Mouse (Mus musculus) megakaryocyte, embryonic 14.5 days (primary cell): ENCODE data around the gene Tlk2. TPM values are rescaled to one million over a fixed set of nuclear protein-coding genes. Genes with fewer than 3 reads are reported as not detected.

ENCODE experiments used
- H3K27me3 ChIP-seq: replicated peaks from 2 replicates; pipeline ENCODE3; 2012; ENCODE audit warnings: inconsistent platforms
- H3K36me3 ChIP-seq: replicated peaks from 2 replicates; pipeline ENCODE3; 2012; ENCODE audit warnings: low read length, inconsistent platforms, mixed read lengths
- H3K4me1 ChIP-seq: 2 replicates; pipeline ENCODE4 v1.6.1; 2012; ENCODE audit warnings: inconsistent platforms
- H3K4me3 ChIP-seq: replicated peaks from 2 replicates; pipeline ENCODE3; 2012; ENCODE audit warnings: moderate library complexity, mild to moderate bottlenecking, inconsistent platforms
- H3K9me3 ChIP-seq: 2 replicates; pipeline ENCODE4 v1.6.1; 2012; ENCODE audit warnings: inconsistent platforms
- FLI1 ChIP-seq: IDR thresholded peaks from 2 replicates; pipeline ENCODE4 v1.6.1; 2012; ENCODE audit warnings: low read length, inconsistent platforms, mixed read lengths
- GATA1 ChIP-seq: IDR thresholded peaks from 3 replicates; pipeline ENCODE4 v1.6.1; 2012; ENCODE audit warnings: mixed read lengths, low read length, inconsistent platforms, borderline replicate concordance
- polyA plus RNA-seq: library from polyadenylated mRNA; stranded (reverse); fragments of >175 nt; gene quantifications from 2 replicates; pipeline ENCODE4 v1.2.3, GENCODE M21; 2012; ENCODE audit warnings: low replicate concordance; ENCODE audit not compliant: insufficient read depth

Tlk2 gene
- polyA plus RNA-seq, 1 experiment = 4.4 TPM

DNA sequence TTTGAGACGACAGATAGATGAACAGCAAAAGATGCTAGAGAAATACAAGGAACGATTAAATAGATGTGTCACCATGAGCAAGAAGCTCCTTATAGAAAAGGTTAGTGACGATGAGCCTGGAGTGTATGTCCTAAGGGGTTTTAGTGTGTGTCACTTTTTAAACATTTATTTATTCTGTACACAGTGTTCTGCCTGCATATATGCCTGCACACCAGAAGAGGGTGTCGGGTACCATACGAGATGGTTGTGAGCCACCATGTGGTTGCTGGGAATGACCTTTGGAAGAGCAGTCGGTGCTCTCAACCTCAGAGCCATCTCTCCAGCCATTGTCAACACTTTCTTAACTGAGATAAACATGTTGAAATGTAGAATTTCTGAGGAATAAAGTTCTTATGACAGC lies 68.2 kb downstream of the Tlk2 start:
- Histone ChIP-seq H3K9me3 (no peaks in the 10 kb centered on the region), H3K36me3 (peaks cover 94% of the 10 kb centered on the region), H3K4me1 (no peaks in the 10 kb centered on the region), H3K27me3 (no peaks in the 10 kb centered on the region), H3K4me3 (no peak overlapping the region)
- TF ChIP-seq GATA1 (no peak), FLI1 (no peak)

DNA sequence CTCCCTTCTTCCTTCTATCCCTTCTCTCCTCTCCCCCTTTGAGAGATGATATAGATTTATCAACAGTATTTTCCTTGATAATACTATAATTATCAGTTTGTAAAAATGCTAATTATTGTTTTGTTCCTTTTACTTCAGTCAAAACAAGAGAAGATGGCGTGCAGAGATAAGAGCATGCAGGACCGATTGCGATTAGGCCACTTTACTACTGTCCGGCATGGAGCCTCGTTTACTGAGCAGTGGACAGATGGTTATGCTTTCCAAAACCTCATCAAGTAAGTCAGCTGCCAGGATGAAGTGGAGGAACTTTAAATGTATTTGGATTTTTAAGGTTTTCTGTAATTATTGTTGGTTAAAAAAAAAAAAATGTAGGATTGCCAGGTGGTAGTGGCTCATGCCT lies 68.7 kb downstream of the Tlk2 start:
- Histone ChIP-seq H3K4me3 (no peak overlapping the region), H3K27me3 (no peaks in the 10 kb centered on the region), H3K9me3 (no peaks in the 10 kb centered on the region), H3K36me3 (peaks cover 94% of the 10 kb centered on the region), H3K4me1 (no peaks in the 10 kb centered on the region)
- TF ChIP-seq GATA1 (no peak), FLI1 (no peak)

DNA sequence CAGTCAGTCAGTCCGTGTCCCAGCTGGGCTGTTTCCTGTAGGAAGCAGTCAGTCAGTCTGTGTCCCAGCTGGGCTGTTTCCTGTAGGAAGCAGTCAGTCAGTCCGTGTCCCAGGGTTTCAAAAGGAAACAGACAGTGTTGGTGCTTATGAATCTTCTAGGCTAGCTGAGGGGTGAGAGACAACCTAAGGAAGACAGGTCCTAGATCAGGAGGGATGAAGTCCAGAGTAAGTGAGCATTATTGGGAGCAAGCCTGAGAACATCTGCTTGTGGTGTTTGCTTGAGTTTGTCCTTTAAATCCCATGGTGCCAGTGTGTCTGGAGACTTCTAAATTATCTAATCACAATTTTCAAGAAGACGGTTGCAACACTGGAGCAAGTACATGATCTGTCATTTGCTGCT lies 81.1 kb downstream of the Tlk2 start:
- H3K27me3 ChIP-seq = no peaks in the 10 kb centered on the region
- peaks cover 87% of the 10 kb centered on the region for H3K36me3 ChIP-seq
- TF ChIP-seq FLI1 (no peak), GATA1 (no peak)
- no peaks in the 10 kb centered on the region for H3K9me3 ChIP-seq
- peaks cover 21% of the 10 kb centered on the region for H3K4me1 ChIP-seq
- no peak overlapping the region for H3K4me3 ChIP-seq

GRCm38 (mm10) chr11:105261116-105261515 lies 82.5 kb downstream of the Tlk2 start:
- peaks cover 83% of the 10 kb centered on the region for H3K36me3 ChIP-seq
- no peaks in the 10 kb centered on the region for H3K27me3 ChIP-seq
- peaks cover 21% of the 10 kb centered on the region for H3K4me1 ChIP-seq
- TF ChIP-seq FLI1 (no peak), GATA1 (no peak)
- no peaks in the 10 kb centered on the region for H3K9me3 ChIP-seq
- no peak overlapping the region for H3K4me3 ChIP-seq

DNA sequence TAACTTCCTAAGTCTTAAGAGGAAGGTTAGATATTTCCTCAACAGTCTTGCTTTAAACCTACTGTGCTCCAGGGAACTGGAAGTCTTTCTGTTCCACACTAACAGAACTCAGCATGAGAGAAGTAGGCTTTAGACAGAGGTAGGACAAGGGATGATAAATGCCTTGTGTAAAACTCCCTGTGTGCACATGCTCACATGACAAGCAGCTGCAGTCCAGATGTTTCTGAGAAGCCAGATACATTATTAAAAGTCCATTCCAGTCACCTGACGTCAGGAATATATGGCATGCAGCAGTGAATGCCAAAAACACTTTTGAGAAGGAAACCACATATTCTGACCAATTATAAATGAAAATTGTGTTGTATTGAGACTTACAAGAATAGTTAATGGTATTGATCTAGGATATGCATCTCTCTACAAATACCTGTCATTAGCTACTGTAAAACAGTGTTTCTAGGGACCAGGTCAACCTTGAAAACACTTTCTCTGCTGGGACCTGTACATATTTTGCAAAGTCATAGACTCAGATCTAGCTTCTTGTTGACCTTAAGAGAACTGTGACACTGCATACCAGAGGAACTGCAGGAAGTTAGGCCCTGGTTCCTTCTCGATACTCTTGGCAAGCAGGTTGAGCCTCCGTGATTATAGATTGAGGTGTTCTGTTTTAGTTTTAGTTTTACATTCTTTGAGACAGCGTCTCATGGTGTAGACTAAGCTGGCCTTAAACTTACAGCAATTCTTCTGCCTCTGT lies 83.2 kb downstream of the Tlk2 start:
- H3K36me3 ChIP-seq = peaks cover 83% of the 10 kb centered on the region
- H3K4me3 ChIP-seq = no peak overlapping the region
- TF ChIP-seq GATA1 (no peak), FLI1 (no peak)
- peaks cover 21% of the 10 kb centered on the region for H3K4me1 ChIP-seq
- no peaks in the 10 kb centered on the region for H3K9me3 ChIP-seq
- H3K27me3 ChIP-seq = no peaks in the 10 kb centered on the region

GRCm38 (mm10) chr11:105264506-105264905 lies 85.9 kb downstream of the Tlk2 start:
- Histone ChIP-seq H3K4me1 (peaks cover 35% of the 10 kb centered on the region), H3K36me3 (peaks cover 87% of the 10 kb centered on the region), H3K9me3 (no peaks in the 10 kb centered on the region), H3K27me3 (no peaks in the 10 kb centered on the region), H3K4me3 (no peak overlapping the region)
- TF ChIP-seq GATA1 (no peak), FLI1 (no peak)

DNA sequence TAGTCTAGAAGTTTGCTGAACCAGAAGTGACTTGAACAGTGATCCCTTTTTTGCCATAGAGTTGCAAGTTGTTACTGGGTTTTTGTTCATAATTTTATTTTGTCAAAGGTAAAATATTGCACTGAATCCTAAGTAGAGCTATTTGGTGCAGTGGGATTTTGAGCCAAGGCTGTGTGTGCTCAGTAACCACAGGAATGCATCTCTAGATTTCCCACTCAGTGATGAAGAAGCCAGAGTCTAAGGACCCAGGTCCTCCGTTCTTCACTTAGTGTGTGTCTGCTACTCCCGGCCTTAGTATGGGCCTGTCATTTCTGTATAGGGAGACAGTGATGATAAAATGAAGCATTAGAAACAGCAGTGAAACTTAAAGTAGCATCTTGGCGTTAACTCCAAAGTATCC lies 86.4 kb downstream of the Tlk2 start:
- peaks cover 88% of the 10 kb centered on the region for H3K36me3 ChIP-seq
- peaks cover 32% of the 10 kb centered on the region for H3K4me1 ChIP-seq
- H3K9me3 ChIP-seq = no peaks in the 10 kb centered on the region
- H3K4me3 ChIP-seq = no peak overlapping the region
- no peaks in the 10 kb centered on the region for H3K27me3 ChIP-seq
- TF ChIP-seq FLI1 (no peak), GATA1 (no peak)

GRCm38 (mm10) chr11:105270155-105270554 lies 91.5 kb downstream of the Tlk2 start:
- H3K27me3 ChIP-seq = no peaks in the 10 kb centered on the region
- peaks cover 19% of the 10 kb centered on the region for H3K4me1 ChIP-seq
- no peaks in the 10 kb centered on the region for H3K9me3 ChIP-seq
- no peak overlapping the region for H3K4me3 ChIP-seq
- H3K36me3 ChIP-seq = peaks cover 82% of the 10 kb centered on the region
- no peak for TF ChIP-seq GATA1
- TF ChIP-seq FLI1 = no peak

DNA sequence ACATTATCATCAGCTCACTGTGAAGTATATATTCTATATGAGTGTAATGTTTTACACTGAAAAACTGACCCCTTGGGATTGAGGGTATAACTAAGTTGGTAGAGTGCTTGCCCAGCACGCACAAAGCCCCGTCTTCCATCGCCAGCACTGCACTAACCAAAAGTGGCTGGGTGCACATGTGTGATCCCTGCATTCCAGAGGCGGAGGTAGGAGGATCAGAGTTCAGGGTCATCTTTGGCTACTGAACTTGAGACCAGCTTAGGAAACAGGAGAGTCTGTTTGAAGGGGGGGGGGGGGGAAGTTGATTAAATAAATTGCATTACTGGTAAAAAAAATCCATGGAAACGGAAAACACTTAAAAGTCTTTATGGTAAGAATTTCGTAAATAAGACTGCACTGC lies 101.8 kb downstream of the Tlk2 start:
- Histone ChIP-seq H3K9me3 (no peaks in the 10 kb centered on the region), H3K36me3 (peaks cover 98% of the 10 kb centered on the region), H3K27me3 (no peaks in the 10 kb centered on the region), H3K4me3 (no peak overlapping the region), H3K4me1 (no peaks in the 10 kb centered on the region)
- no peak for TF ChIP-seq GATA1
- TF ChIP-seq FLI1 = no peak

DNA sequence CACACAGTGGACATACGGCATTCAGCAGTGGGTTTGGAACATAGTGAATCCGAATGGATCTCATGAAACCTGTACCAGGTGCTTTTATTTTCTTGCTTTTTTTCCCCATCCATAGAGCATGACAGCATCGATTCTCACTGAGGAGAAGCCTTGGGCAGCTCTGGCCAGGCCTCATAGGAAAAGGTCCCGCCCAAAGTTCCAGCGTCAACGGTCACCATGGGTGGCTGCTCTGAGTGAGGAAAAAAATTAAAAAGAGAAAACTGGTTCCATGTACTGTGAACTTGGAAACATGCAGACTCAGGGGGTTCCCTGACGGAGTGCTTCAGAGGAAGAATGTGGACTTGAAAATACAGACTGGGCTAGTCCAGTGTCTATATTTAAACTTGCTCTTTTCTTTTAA lies 102.7 kb downstream of the Tlk2 start:
- no peak for TF ChIP-seq FLI1
- TF ChIP-seq GATA1 = no peak
- peaks cover 98% of the 10 kb centered on the region for H3K36me3 ChIP-seq
- H3K4me3 ChIP-seq = no peak overlapping the region
- H3K27me3 ChIP-seq = no peaks in the 10 kb centered on the region
- H3K9me3 ChIP-seq = no peaks in the 10 kb centered on the region
- no peaks in the 10 kb centered on the region for H3K4me1 ChIP-seq

DNA sequence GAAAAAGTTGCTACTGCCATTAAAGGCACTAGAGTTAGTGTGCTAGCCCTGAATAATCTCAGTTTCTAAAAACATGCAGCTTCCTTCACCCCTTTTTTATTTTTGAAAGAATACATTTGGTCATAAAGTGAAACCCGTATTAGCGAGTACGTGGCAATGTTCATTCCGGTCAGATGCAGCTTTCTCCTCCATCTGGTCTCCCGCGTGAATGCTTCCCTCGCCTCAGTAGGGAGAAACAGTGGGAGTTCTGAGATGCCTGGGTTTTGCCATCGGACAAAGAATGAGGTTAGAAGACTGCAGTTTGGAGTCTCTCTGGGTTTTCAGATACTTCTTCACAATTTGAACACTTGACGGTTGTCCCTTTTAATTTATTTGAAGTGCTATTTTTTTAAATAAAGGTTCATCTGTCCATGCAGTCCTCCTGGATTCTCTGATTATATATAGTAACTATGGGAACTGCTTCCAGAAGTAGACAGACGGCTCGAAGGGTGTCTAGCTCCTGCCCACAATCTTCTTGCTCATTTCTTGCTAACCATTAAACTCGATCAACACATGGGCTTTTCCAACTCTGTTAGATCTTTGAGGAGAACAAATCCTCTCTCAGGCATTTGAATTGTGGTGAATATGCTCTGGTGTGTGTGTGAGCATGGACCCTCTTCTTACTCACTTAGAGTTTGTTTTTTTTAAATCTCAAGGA lies 103.3 kb downstream of the Tlk2 start:
- H3K27me3 ChIP-seq = no peaks in the 10 kb centered on the region
- TF ChIP-seq FLI1 = no peak
- no peak for TF ChIP-seq GATA1
- H3K4me3 ChIP-seq = no peak overlapping the region
- H3K9me3 ChIP-seq = no peaks in the 10 kb centered on the region
- peaks cover 98% of the 10 kb centered on the region for H3K36me3 ChIP-seq
- no peaks in the 10 kb centered on the region for H3K4me1 ChIP-seq
